Mouse (Mus musculus) forebrain, embryonic 16.5 days (tissue): Measurements from ENCODE around the gene Emb. TPM values are rescaled to one million over a fixed set of nuclear protein-coding genes. Genes with fewer than 3 reads are reported as not detected.

Source experiments
- ATAC-seq: fragments of 200-750 bp; cut with Nextera tagmentation; 2 replicates; pipeline ENCODE4 v1.8.0; 2017; ENCODE audit warnings: mild to moderate bottlenecking, moderate library complexity
- H3K27ac ChIP-seq: fragments of 300-500 bp; sonication (generic); 2 replicates; pipeline ENCODE4 v1.5.1; 2014; ENCODE audit warnings: low read length, control low read depth
- H3K27me3 ChIP-seq: fragments of 300-500 bp; sonication (generic); replicated peaks from 2 replicates; pipeline ENCODE4 v1.6.1; 2014; ENCODE audit warnings: low read length; ENCODE audit not compliant: control insufficient read depth, insufficient read depth
- H3K36me3 ChIP-seq: fragments of 300-500 bp; sonication (generic); 2 replicates; pipeline ENCODE4 v1.6.1; 2014; ENCODE audit not compliant: control insufficient read depth, insufficient read depth
- H3K4me1 ChIP-seq: fragments of 300-500 bp; sonication (generic); replicated peaks from 2 replicates; pipeline ENCODE4 v1.6.1; 2014; ENCODE audit warnings: low read length; ENCODE audit not compliant: control insufficient read depth, insufficient read depth
- H3K4me2 ChIP-seq: fragments of 300-500 bp; sonication (generic); 2 replicates; pipeline ENCODE4 v1.6.1; 2014; ENCODE audit warnings: mild to moderate bottlenecking, low read length, control low read depth
- H3K4me3 ChIP-seq: fragments of 300-500 bp; sonication (generic); replicated peaks from 2 replicates; pipeline ENCODE4 v1.5.1; 2014; ENCODE audit warnings: mild to moderate bottlenecking, low read length, control low read depth
- H3K9ac ChIP-seq: fragments of 300-500 bp; sonication (generic); replicated peaks from 2 replicates; pipeline ENCODE4 v1.6.1; 2014; ENCODE audit warnings: low read depth, low read length, control low read depth
- H3K9me3 ChIP-seq: fragments of 300-500 bp; sonication (generic); 2 replicates; pipeline ENCODE4 v1.6.1; 2016; ENCODE audit warnings: low read length; ENCODE audit not compliant: control insufficient read depth
- WGBS: fragments of 180-500 bp; shearing (Covaris S2); extraction: QIAGEN DNeasy Blood & Tissue Kit; methylation state at CpG from one replicate; pipeline ENCODE4 v1.1.7; 2014; 5-methylcytosine and 5-hydroxymethylcytosine counted together
- polyA plus RNA-seq: library from polyadenylated mRNA; unstranded; fragments of >200 nt; fragmentation: Nextera tagmentation; extraction: Ambion mirVana; gene quantifications from 2 replicates; pipeline ENCODE4 v1.2.1, GENCODE M21; 2015

Emb gene
- polyA plus RNA-seq, 1 experiment from 2014 or later, result 7.9 TPM

- H3K9me3 ChIP-seq, result no peaks in the 10 kb centered on the region
- WGBS, result 95% methylated on average over 2 of the region's 2 CpGs
- H3K4me3 ChIP-seq, result no peak overlapping the region
- no peaks in the 10 kb centered on the region for H3K36me3 ChIP-seq
- H3K27me3 ChIP-seq, result no peaks in the 10 kb centered on the region
- no peak overlapping the region for H3K9ac ChIP-seq
- no peak overlapping the region for H3K27ac ChIP-seq
- ATAC-seq, result no peak
- H3K4me2 ChIP-seq, result no peak overlapping the region
- H3K4me1 ChIP-seq, result no peaks in the 10 kb centered on the region
Measured at GRCm38 (mm10) chr13:117197666-117198065, 10.7 kb upstream of the Emb start.

- H3K27ac ChIP-seq, result no peak overlapping the region
- no peaks in the 10 kb centered on the region for H3K4me1 ChIP-seq
- H3K9me3 ChIP-seq, result no peaks in the 10 kb centered on the region
- no peak for ATAC-seq
- no peak overlapping the region for H3K4me2 ChIP-seq
- no peaks in the 10 kb centered on the region for H3K27me3 ChIP-seq
- WGBS, result 91% methylated on average over 7 of the region's 7 CpGs
- H3K9ac ChIP-seq, result no peak overlapping the region
- no peaks in the 10 kb centered on the region for H3K36me3 ChIP-seq
- no peak overlapping the region for H3K4me3 ChIP-seq
Measured at GRCm38 (mm10) chr13:117198402-117199083, 9.8 kb upstream of the Emb start.

DNA sequence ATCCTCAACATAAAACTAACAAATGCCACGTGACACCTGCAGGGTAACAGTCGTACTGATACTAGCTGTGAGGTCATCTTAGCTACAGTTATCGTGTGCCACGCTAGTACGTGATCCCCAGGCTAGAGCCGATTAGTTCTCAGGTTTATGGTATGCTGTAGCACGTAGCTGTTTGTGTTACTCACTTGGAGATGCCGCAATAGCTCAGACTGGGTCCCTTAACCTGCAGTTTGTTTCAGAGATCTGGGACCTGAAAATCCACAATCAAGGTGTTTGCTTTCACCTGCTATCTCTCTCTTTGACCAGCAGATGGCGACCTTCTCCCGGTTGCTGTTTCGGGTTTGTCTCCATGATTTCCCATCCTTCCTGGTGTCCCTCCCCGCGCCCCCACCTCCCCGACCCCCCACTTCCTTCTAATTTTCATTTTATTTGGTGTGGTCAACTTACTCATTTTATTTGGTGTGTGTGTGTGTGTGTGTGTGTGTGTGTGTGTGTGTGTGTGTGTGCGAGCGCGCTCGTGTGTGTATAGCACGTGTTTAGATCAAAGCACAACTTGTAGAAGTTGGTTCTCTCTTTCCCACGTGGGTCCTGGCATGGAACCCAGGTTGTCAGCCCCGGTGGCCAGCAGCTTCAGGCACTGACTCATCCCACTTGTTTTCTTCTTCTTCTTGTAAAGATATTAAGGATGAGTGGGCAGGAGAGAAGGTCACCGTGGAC lies 5.4 kb upstream of the Emb start:
- peak; percentile 50 for ATAC-seq
- 44% methylated on average over 22 of the region's 22 CpGs for WGBS

GRCm38 (mm10) chr13:117204685-117205084 lies 3.7 kb upstream of the Emb start:
- Histone ChIP-seq H3K4me2 (no peak overlapping the region), H3K36me3 (no peaks in the 10 kb centered on the region), H3K4me3 (no peak overlapping the region), H3K9me3 (no peaks in the 10 kb centered on the region), H3K27me3 (no peaks in the 10 kb centered on the region), H3K4me1 (no peaks in the 10 kb centered on the region), H3K9ac (no peak overlapping the region), H3K27ac (no peak overlapping the region)
- 95% methylated on average over 7 of the region's 7 CpGs for WGBS
- no peak for ATAC-seq

More for the DNA sequence above, 5.4 kb upstream of the Emb start:
- Histone ChIP-seq H3K9me3 (no peaks in the 10 kb centered on the region), H3K4me3 (no peak overlapping the region), H3K4me2 (no peak overlapping the region), H3K36me3 (no peaks in the 10 kb centered on the region), H3K27me3 (no peaks in the 10 kb centered on the region), H3K27ac (no peak overlapping the region), H3K4me1 (no peaks in the 10 kb centered on the region), H3K9ac (no peak overlapping the region)

DNA sequence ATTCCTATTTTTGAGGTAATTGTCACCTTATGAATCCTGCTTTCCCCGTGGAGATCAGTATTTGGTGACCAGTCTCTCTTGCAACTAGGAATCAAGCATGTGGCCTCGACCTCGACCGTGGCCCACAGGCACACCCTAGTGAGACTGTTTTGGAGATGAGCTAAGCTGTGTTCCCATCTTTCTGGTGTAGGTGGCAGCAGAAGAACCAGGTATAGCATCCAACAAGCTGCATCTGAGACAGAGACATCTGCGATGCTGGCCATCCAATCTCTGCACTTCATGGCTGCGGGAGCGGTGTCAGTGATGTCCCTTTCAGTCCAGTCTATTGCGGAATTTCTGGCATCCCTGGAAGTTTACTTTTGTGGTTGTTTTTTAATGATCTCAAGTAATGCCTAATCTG lies 2.3 kb upstream of the Emb start:
- Histone ChIP-seq H3K4me3 (no peak overlapping the region), H3K27ac (no peak overlapping the region), H3K4me2 (no peak overlapping the region), H3K9ac (no peak overlapping the region), H3K27me3 (no peaks in the 10 kb centered on the region), H3K4me1 (no peaks in the 10 kb centered on the region), H3K9me3 (no peaks in the 10 kb centered on the region), H3K36me3 (no peaks in the 10 kb centered on the region)
- WGBS, result 94% methylated on average over 8 of the region's 8 CpGs
- no peak for ATAC-seq

GRCm38 (mm10) chr13:117211386-117211875 lies 3.1 kb downstream of the Emb start:
- ATAC-seq, result no peak
- no peak overlapping the region for H3K27ac ChIP-seq
- H3K4me2 ChIP-seq, result no peak overlapping the region
- H3K9me3 ChIP-seq, result no peaks in the 10 kb centered on the region
- no peaks in the 10 kb centered on the region for H3K4me1 ChIP-seq
- H3K36me3 ChIP-seq, result no peaks in the 10 kb centered on the region
- no peaks in the 10 kb centered on the region for H3K27me3 ChIP-seq
- 83% methylated on average over 11 of the region's 11 CpGs for WGBS
- no peak overlapping the region for H3K4me3 ChIP-seq
- no peak overlapping the region for H3K9ac ChIP-seq

GRCm38 (mm10) chr13:117215481-117215880 lies 7.1 kb downstream of the Emb start:
- no peaks in the 10 kb centered on the region for H3K4me1 ChIP-seq
- WGBS, result 5% methylated on average over 10 of the region's 10 CpGs
- H3K9me3 ChIP-seq, result no peaks in the 10 kb centered on the region
- H3K27me3 ChIP-seq, result no peaks in the 10 kb centered on the region
- H3K27ac ChIP-seq, result no peak overlapping the region
- H3K36me3 ChIP-seq, result no peaks in the 10 kb centered on the region
- no peak overlapping the region for H3K4me2 ChIP-seq
- H3K9ac ChIP-seq, result no peak overlapping the region
- ATAC-seq, result no peak
- no peak overlapping the region for H3K4me3 ChIP-seq

DNA sequence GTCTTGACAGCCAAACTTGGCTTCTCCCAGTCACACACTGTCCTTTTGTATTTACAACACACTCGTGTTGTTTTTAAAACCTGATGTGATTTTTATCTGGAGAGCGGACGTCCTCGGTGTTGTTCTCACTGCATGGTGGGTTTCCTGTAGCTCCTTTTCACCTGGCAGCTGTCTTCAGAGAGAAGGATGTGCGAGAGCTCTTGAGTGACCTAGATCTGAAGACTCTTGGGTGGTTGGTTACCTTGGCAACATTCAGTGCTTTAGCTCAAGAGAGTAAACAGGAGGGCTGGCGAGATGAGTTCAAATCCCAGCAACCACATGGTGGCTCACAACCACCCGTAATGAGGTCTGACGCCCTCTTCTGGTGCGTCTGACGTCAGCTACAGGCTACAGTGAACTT lies 7.8 kb downstream of the Emb start:
- Histone ChIP-seq H3K9ac (no peak overlapping the region), H3K4me2 (no peak overlapping the region), H3K4me3 (no peak overlapping the region), H3K27me3 (no peaks in the 10 kb centered on the region), H3K4me1 (peaks cover under 1% of the 10 kb centered on the region; the same call in 1 of the 2 replicates), H3K36me3 (no peaks in the 10 kb centered on the region), H3K27ac (no peak overlapping the region), H3K9me3 (no peaks in the 10 kb centered on the region)
- no peak for ATAC-seq
- WGBS, result 17% methylated on average over 10 of the region's 10 CpGs

DNA sequence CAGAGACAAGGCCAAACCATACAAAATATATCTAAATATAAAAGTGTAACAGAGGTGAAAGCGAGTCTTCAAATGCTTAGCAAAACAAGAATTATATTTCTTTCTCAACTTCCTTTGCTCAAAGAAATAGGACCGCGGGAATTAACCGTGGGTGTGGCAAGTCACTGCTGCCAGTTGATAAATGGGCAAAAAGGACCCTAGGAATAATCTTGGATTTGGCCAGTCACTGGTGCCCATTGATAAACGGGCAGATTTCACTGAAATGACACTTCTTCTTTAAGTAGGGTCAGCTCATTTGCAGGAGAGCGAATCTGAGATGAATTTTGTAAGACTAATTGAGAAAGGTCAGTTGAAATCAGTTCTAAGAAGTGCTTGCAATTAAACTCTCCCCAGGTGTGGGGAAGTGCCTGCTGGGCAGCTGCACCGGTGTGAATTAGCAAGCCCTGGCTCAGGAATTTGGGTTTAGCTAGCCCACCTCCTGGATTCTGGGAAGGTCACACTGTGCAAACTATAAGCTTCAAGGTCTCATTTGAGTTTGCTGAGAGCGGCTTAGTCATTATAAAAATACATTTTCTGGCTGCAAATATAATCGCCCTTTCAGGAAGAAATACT lies 8.5 kb downstream of the Emb start:
- H3K9ac ChIP-seq, result no peak overlapping the region

More for the DNA sequence above, 8.5 kb downstream of the Emb start:
- 18% methylated on average over 9 of the region's 9 CpGs for WGBS
- H3K27ac ChIP-seq, result no peak overlapping the region
- H3K4me3 ChIP-seq, result no peak overlapping the region
- H3K27me3 ChIP-seq, result no peaks in the 10 kb centered on the region
- H3K9me3 ChIP-seq, result no peaks in the 10 kb centered on the region
- H3K4me2 ChIP-seq, result no peak overlapping the region
- ATAC-seq, result no peak
- peaks cover 5% of the 10 kb centered on the region for H3K4me1 ChIP-seq
- no peaks in the 10 kb centered on the region for H3K36me3 ChIP-seq
